Mouse (Mus musculus): Measurements from ENCODE around the gene Rhob. TPM values are rescaled to one million over a fixed set of nuclear protein-coding genes. Genes with fewer than 3 reads are reported as not detected.

Gene Rhob
- polyA plus RNA-seq, 1 experiment, result 130 TPM

DNA sequence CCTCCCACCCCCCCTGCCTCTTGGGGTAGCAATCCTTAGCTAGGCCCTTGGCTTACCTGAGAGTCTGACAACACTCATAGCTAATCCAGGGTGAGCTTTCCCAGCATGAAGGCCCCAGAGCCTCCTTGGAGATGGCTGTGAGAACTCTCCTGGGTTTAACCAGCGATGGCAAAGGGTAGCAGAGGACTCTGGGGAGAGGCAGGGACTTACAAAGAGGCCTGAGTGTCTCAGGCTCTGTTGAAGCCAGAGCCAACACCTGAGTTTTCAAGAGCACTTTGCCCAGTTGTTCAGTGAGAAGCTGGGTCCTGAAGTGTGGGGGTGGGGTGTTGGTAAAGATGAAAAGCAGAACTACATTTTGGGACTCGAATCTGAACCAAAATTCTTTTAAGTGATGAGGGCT lies 44.8 kb downstream of the Rhob start:
- Histone ChIP-seq H3K27me3 (ENCODE audit: control insufficient read depth, insufficient read depth, insufficient read length) (no peaks in the 10 kb centered on the region), H3K4me3 (ENCODE audit: insufficient read depth, poor library complexity, severe bottlenecking) (no peak overlapping the region), H3K79me2 (ENCODE audit: control insufficient read depth, insufficient read depth) (no peaks in the 10 kb centered on the region), H3ac (ENCODE audit: control insufficient read depth, insufficient read length, low read depth) (no peak overlapping the region), H3K79me3 (ENCODE audit: low read depth) (no peaks in the 10 kb centered on the region), H3K36me3 (ENCODE audit: control insufficient read depth, insufficient read depth) (no peaks in the 10 kb centered on the region)
- no peak for TF ChIP-seq MYOD1 (IDR thresholded peaks at IDR 0.05; ENCODE audit: control insufficient read depth, insufficient read length, low read depth)
- no peak for TF ChIP-seq FOSL1 (IDR thresholded peaks at IDR 0.05; ENCODE audit: insufficient read depth, low read length, poor library complexity, severe bottlenecking)
- TF ChIP-seq MAX (IDR thresholded peaks at IDR 0.05), result no peak
- no peak for TF ChIP-seq CTCF (IDR thresholded peaks at IDR 0.05; ENCODE audit: control insufficient read depth, insufficient read depth, insufficient read length)
- TF ChIP-seq USF1 (IDR thresholded peaks at IDR 0.05; ENCODE audit: low read depth), result no peak
- TF ChIP-seq CEBPB (IDR thresholded peaks at IDR 0.05; ENCODE audit: low read depth), result no peak
- no peak for TF ChIP-seq MYOG (IDR thresholded peaks at IDR 0.05; ENCODE audit: control insufficient read depth, extremely low read depth, insufficient read length)

DNA sequence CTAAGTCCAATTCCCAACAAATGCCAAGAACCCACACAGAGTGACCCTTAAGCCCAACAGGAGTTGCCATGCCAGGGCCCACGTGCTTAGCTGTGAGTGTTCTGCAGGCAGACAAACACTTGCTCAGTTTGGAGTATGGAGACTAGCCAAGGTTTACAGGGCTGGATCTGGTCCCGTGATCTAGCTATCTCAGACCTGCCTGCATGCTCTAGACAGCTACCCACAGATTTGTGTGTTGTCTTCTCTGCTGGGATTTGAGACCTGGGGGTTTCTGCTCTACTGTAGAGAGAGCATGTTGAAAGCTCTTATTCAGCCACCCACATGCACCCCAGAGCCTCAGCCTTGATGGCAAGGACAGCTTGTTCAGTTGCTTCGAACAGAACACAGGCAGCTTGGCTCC lies 45.3 kb downstream of the Rhob start:
- Histone ChIP-seq H3K27me3 (ENCODE audit: control insufficient read depth, insufficient read depth, insufficient read length) (no peaks in the 10 kb centered on the region), H3K36me3 (ENCODE audit: control insufficient read depth, insufficient read depth) (no peaks in the 10 kb centered on the region), H3K79me3 (ENCODE audit: low read depth) (no peaks in the 10 kb centered on the region), H3ac (ENCODE audit: control insufficient read depth, insufficient read length, low read depth) (no peak overlapping the region), H3K79me2 (ENCODE audit: control insufficient read depth, insufficient read depth) (no peaks in the 10 kb centered on the region), H3K4me3 (ENCODE audit: insufficient read depth, poor library complexity, severe bottlenecking) (no peak overlapping the region)
- TF ChIP-seq CEBPB (IDR thresholded peaks at IDR 0.05; ENCODE audit: low read depth) (no peak), MAX (IDR thresholded peaks at IDR 0.05) (no peak), MYOG (IDR thresholded peaks at IDR 0.05; ENCODE audit: control insufficient read depth, extremely low read depth, insufficient read length) (no peak), CTCF (IDR thresholded peaks at IDR 0.05; ENCODE audit: control insufficient read depth, insufficient read depth, insufficient read length) (no peak), FOSL1 (IDR thresholded peaks at IDR 0.05; ENCODE audit: insufficient read depth, low read length, poor library complexity, severe bottlenecking) (no peak), MYOD1 (IDR thresholded peaks at IDR 0.05; ENCODE audit: control insufficient read depth, insufficient read length, low read depth) (no peak), USF1 (IDR thresholded peaks at IDR 0.05; ENCODE audit: low read depth) (no peak)

DNA sequence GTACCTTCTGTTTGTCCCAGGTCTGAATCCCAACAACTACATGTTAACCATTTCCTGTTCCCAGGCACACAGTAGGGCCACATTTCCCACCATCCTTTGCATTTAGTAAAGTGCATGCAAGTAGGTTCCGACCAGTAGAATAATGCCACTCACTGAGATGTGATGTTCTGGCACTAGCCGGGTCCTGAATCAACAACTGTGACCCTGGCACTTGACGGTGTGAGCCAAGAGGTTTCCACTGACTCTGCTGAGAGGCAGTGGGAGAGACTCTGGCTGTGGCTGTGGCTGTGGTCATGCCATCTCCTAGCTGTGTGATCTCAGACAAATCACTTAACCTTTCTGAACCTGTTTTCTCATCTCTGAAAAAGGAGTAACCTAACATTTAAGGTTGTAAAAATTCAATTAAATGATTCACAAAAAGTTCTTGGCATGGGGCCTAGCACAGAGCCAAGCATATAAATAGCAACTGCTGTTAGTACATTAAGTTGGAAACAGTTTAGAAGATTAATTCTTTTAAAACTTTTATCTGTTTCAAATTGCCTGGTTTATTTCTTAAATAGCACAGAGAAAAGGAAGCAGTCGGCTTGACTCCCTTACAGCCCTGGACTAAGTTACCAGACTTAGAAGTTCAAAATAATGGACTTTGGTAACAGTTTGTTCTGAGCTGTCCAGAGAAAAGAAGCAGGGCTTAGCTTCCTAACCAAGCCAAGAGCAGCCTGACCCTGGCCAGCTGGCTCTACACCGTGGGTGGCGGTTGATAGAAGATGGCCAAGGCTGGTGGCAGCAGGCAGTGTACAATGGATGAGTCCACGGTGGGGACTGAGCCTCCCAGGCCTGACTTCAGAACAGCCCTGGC lies 46.8 kb downstream of the Rhob start:
- Histone ChIP-seq H3K27me3 (ENCODE audit: control insufficient read depth, insufficient read depth, insufficient read length) (no peaks in the 10 kb centered on the region), H3K79me2 (ENCODE audit: control insufficient read depth, insufficient read depth) (no peaks in the 10 kb centered on the region), H3K79me3 (ENCODE audit: low read depth) (no peaks in the 10 kb centered on the region), H3K4me3 (ENCODE audit: insufficient read depth, poor library complexity, severe bottlenecking) (no peak overlapping the region), H3K36me3 (ENCODE audit: control insufficient read depth, insufficient read depth) (no peaks in the 10 kb centered on the region), H3ac (ENCODE audit: control insufficient read depth, insufficient read length, low read depth) (no peak overlapping the region)
- TF ChIP-seq FOSL1 (IDR thresholded peaks at IDR 0.05; ENCODE audit: insufficient read depth, low read length, poor library complexity, severe bottlenecking) (no peak), MAX (IDR thresholded peaks at IDR 0.05) (no peak), USF1 (IDR thresholded peaks at IDR 0.05; ENCODE audit: low read depth) (no peak), CTCF (IDR thresholded peaks at IDR 0.05; ENCODE audit: control insufficient read depth, insufficient read depth, insufficient read length) (no peak), MYOD1 (IDR thresholded peaks at IDR 0.05; ENCODE audit: control insufficient read depth, insufficient read length, low read depth) (no peak), MYOG (IDR thresholded peaks at IDR 0.05; ENCODE audit: control insufficient read depth, extremely low read depth, insufficient read length) (no peak), CEBPB (IDR thresholded peaks at IDR 0.05; ENCODE audit: low read depth) (no peak)

DNA sequence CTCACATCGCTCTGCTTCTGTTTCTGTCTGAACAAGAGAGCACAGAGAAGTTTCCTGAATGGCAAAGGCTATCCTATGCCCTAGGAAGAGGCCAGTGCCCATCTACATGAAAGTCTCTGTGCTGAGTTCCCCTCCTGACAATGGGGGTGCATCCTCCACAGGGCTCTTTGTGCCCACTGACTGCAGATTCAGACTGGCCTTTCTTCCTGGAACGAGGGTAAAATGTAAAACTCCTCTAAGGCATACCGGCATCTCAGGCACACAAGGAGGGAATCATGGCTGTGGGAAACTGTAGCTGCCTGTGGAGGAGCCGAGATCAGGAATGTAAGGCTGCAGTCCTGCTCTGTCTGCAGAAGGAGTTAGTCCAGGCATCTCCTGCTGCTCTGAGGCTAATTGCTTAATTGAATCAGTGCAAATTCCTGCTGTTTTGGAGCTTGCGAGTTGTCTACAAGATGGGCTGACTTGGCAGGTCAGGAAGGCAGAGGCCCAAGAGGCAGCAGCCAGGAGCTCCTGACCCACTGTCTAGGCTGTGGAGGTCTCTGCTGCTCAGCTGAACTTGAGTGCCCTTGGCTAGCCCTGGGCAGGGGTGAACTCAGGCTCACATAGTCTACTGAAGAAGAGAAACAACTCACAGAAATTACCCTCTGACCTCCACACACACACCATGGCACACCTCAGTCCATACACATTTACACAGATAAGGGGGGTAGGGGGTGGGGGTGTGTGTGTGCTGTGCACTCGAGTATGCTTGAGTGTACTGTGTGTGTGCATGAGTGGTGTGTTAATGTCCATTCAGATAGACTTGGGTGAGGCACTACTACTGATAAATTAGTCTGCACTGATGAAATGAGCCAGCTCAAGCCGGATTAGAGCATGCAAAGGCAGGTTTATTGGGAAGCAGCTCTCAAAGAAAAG lies 48.0 kb downstream of the Rhob start:
- TF ChIP-seq CTCF (IDR thresholded peaks at IDR 0.05; ENCODE audit: control insufficient read depth, insufficient read depth, insufficient read length), result no peak
- TF ChIP-seq MAX (IDR thresholded peaks at IDR 0.05), result no peak
- TF ChIP-seq USF1 (IDR thresholded peaks at IDR 0.05; ENCODE audit: low read depth), result no peak
- no peak for TF ChIP-seq FOSL1 (IDR thresholded peaks at IDR 0.05; ENCODE audit: insufficient read depth, low read length, poor library complexity, severe bottlenecking)
- no peak for TF ChIP-seq CEBPB (IDR thresholded peaks at IDR 0.05; ENCODE audit: low read depth)
- no peak for TF ChIP-seq MYOG (IDR thresholded peaks at IDR 0.05; ENCODE audit: control insufficient read depth, extremely low read depth, insufficient read length)
- no peak for TF ChIP-seq MYOD1 (IDR thresholded peaks at IDR 0.05; ENCODE audit: control insufficient read depth, insufficient read length, low read depth)
- Histone ChIP-seq H3K79me3 (ENCODE audit: low read depth) (no peaks in the 10 kb centered on the region), H3ac (ENCODE audit: control insufficient read depth, insufficient read length, low read depth) (no peak overlapping the region), H3K79me2 (ENCODE audit: control insufficient read depth, insufficient read depth) (no peaks in the 10 kb centered on the region), H3K36me3 (ENCODE audit: control insufficient read depth, insufficient read depth) (no peaks in the 10 kb centered on the region), H3K4me3 (ENCODE audit: insufficient read depth, poor library complexity, severe bottlenecking) (no peak overlapping the region), H3K27me3 (ENCODE audit: control insufficient read depth, insufficient read depth, insufficient read length) (no peaks in the 10 kb centered on the region)

DNA sequence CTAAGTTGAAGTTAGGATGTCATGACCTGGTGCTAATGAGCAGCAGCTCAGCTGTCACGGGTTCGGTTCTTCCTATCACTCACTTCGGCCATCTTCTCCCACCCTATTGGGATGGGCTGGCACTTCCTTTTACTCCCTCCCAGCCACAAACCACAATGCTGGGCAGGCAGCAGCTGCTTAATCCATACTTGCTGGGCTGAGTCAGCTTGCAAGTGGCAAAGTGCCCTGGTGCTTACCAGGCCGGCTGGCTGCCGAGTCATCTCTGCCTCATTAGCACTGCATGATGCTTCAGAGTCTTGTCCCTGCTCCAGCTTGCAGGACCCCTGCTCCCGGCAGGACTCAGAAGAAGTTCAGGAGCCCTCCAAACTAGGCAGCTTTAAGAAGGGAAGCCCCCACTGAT lies 49.2 kb downstream of the Rhob start:
- H3K27me3 ChIP-seq (ENCODE audit: control insufficient read depth, insufficient read depth, insufficient read length), result no peaks in the 10 kb centered on the region
- H3K79me2 ChIP-seq (ENCODE audit: control insufficient read depth, insufficient read depth), result no peaks in the 10 kb centered on the region
- no peak overlapping the region for H3K4me3 ChIP-seq (ENCODE audit: insufficient read depth, poor library complexity, severe bottlenecking)
- TF ChIP-seq MAX (IDR thresholded peaks at IDR 0.05) (peak; percentile 69), USF1 (IDR thresholded peaks at IDR 0.05; ENCODE audit: low read depth) (peak; percentile 2), MYOD1 (IDR thresholded peaks at IDR 0.05; ENCODE audit: control insufficient read depth, insufficient read length, low read depth) (peak; percentile 98), CTCF (IDR thresholded peaks at IDR 0.05; ENCODE audit: control insufficient read depth, insufficient read depth, insufficient read length) (no peak), MYOG (IDR thresholded peaks at IDR 0.05; ENCODE audit: control insufficient read depth, extremely low read depth, insufficient read length) (peak; percentile 35), CEBPB (IDR thresholded peaks at IDR 0.05; ENCODE audit: low read depth) (no peak), FOSL1 (IDR thresholded peaks at IDR 0.05; ENCODE audit: insufficient read depth, low read length, poor library complexity, severe bottlenecking) (peak; percentile 75)
- H3ac ChIP-seq (ENCODE audit: control insufficient read depth, insufficient read length, low read depth), result no peak overlapping the region
- no peaks in the 10 kb centered on the region for H3K36me3 ChIP-seq (ENCODE audit: control insufficient read depth, insufficient read depth)
- H3K79me3 ChIP-seq (ENCODE audit: low read depth), result no peaks in the 10 kb centered on the region
